Mouse (Mus musculus): ENCODE measurements around the gene Alg12. TPM values are rescaled to one million over a fixed set of nuclear protein-coding genes. Genes with fewer than 3 reads are reported as not detected.
A peak's percentile ranks its signal among the peaks of the same experiment; 100 is the strongest.

Gene Alg12
- total RNA-seq, 2 experiments from 2014 or later: 10.1 to 13.3 TPM

DNA sequence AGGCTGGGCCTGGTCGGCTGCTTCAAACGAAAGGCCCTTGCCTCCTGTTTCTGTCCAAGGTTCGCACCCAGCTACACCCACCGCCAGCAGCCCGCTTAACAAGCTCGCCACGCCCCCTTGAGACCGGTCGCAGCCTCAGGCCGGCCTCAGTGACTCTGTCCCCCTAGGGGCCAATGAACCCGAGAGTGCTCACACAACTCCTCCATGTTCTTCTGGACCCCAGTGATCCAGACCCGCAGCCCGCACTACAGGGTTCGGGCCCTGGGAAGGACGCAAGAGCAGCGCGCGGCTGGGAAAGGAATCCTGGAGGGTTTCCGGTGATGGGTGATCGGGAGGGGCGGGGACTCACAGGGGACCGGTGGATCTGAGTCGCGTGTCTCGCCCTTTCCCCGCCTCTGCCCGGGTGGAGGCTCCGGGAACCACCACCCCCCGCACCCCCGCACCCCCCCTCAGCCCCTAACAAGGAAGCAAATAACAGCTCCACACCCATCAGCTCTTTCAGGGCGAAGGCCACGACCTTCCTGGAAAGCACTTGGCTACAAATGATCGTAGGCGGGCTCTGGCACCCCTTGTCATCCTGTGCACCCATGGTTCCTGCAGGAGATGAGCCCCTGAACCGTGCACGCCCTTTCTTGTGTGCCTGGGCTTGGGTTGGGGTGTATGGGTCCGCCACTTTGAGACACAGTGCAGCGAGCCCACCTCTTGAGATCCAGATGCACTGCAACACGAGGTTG lies 18.2 kb upstream of the Alg12 start:
- Histone ChIP-seq H3K27ac (peak overlapping the region; percentile 76), H3K4me3 (peak overlapping the region; percentile 66)
- TF ChIP-seq CTCF (conservative IDR thresholded peaks at IDR 0.05): peak; percentile 51
- DNase-seq (ENCODE audit: low spot score in 2 of 2): peak; percentile 60 to 63

DNA sequence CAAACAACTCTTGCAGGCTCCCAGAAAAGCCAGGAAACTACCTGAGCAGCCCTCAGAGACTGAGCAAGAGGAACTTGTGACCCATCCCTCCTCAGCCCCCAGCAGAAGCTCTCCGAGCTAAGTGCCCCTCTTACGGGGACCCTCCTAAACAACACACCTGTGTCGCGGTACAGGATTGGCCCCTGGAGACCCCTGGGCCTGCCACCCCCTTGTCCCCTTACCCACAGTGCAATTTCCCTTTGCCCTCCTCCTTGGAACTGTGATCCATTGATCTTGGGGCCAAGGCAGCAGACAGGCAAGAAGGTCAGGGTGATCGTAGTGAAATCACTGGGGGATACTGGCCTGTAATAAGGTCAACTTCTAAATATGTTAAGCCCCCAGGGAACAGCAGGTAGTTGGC lies 17.5 kb upstream of the Alg12 start:
- H3K4me3 ChIP-seq: no peak overlapping the region
- TF ChIP-seq CTCF (conservative IDR thresholded peaks at IDR 0.05): no peak
- H3K27ac ChIP-seq: no peak overlapping the region
- no peak for DNase-seq (ENCODE audit: low spot score in 2 of 2)

DNA sequence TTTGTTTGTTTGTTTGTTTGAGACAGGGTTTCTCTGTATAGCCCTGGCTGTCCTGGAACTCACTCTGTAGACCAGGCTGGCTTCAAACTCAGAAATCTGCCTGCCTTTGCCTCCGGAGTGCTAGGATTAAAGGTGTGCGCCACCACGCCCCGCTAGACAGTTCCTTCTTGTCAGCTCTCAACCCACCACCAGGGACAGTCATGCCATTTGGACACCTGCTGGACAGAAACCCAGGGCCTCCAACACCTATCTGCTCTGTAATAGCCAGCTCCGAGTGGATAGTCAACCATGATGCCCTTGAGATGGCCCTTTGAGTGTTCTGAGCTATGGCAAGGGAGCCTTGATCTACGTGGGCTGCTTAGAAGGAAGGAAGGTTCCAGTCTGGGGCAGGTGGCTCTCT lies 16.9 kb upstream of the Alg12 start:
- DNase-seq (ENCODE audit: low spot score in 2 of 2): no peak
- Histone ChIP-seq H3K27ac (no peak overlapping the region), H3K4me3 (no peak overlapping the region)
- peak; percentile 40 for TF ChIP-seq CTCF (conservative IDR thresholded peaks at IDR 0.05)

DNA sequence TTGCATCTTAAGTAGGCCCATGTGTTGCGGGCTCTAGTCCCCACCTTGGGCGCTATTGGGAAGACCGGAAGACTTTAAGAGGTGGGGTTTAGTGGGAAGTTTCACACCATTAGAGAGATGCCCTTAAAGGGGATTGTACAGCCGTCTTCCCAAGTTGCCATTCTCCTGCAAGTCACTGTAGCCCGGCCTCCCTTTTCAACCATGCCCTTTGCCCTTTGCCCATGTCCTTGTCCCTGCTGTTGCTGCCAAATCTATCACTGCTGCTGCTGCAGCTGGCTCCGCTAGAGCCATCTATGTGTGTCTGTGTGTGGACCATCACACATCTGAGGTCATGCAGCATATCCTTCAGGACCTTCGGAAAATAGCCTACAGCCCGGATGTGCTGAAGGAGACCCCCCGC lies 13.4 kb upstream of the Alg12 start:
- no peak for DNase-seq (ENCODE audit: low spot score in 2 of 2)
- Histone ChIP-seq H3K4me3 (no peak overlapping the region), H3K27ac (no peak overlapping the region)
- no peak for TF ChIP-seq CTCF (conservative IDR thresholded peaks at IDR 0.05)

DNA sequence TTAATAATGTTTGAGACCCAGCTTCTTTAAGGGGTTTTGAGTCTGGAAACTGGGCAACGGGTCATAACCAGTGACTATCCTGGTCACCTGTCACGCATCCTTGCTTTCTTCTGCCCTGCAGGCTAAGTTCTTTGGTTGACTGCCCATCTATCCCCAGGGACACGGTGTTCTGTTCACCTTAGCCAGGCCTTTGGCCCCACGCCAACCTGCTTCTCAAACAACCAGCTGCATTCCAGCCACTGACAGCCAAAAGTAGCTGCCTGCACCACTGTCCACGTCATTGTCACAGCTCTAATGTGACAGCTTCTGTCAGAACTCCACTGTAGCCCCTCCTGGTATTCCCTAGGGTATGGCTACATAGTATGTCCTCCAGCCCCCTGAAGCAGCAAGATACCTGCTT lies 12.4 kb upstream of the Alg12 start:
- Histone ChIP-seq H3K4me3 (no peak overlapping the region), H3K27ac (no peak overlapping the region)
- no peak for TF ChIP-seq CTCF (conservative IDR thresholded peaks at IDR 0.05)
- DNase-seq (ENCODE audit: low spot score in 2 of 2): no peak

DNA sequence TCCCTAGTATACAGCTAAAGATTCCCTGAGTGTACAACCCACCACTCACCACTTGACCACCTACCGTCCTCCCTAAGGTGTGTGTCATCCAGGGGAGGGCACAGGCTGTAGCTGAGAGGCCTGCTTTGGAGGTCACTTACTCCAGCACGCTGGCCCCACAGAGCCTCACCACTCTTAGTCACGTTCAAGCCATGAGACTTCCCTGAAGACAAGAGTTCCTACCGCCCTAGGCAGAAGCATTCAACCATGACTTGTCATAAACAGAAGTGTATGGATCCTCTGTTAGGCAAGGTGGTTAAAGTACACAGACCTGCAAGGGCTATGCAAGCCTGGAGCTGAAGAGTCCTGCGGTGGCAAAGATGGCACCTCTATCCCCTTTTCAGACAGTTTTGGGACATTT lies 11.6 kb upstream of the Alg12 start:
- no peak for DNase-seq (ENCODE audit: low spot score in 2 of 2)
- no peak for TF ChIP-seq CTCF (conservative IDR thresholded peaks at IDR 0.05)
- no peak overlapping the region for H3K27ac ChIP-seq
- no peak overlapping the region for H3K4me3 ChIP-seq

DNA sequence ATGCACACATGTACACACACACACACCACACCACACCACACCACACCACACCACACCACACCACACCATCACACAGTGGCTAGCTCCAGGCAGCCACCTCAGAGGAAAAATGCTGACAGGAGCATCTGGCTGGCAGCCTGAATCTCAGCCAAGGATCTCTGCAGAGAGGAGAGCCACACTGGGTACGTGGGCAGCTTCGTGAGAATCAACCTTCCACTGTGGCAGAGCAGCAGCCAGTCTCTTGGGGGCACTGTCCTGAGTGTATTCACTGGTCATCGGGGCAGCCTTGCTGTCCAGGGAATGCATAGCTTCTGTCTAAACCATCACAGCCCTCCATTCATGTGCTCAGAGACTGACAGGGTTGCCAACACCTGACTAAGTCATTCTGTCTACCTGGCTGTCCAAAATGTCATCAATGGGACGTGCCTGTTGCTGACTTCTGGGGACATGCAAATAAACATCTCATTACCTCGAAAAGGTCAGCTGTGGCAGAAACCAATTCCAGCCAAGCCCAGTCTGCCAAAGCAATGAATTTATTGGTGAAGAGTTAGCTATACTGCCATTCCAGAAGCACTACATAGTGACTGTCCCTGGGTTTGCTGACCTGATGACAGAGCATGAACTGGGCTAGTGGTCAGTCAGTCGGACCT lies 10.8 kb upstream of the Alg12 start:
- peak; percentile 32 for TF ChIP-seq CTCF (conservative IDR thresholded peaks at IDR 0.05)
- DNase-seq (ENCODE audit: low spot score in 2 of 2): no peak
- H3K27ac ChIP-seq: no peak overlapping the region
- no peak overlapping the region for H3K4me3 ChIP-seq

DNA sequence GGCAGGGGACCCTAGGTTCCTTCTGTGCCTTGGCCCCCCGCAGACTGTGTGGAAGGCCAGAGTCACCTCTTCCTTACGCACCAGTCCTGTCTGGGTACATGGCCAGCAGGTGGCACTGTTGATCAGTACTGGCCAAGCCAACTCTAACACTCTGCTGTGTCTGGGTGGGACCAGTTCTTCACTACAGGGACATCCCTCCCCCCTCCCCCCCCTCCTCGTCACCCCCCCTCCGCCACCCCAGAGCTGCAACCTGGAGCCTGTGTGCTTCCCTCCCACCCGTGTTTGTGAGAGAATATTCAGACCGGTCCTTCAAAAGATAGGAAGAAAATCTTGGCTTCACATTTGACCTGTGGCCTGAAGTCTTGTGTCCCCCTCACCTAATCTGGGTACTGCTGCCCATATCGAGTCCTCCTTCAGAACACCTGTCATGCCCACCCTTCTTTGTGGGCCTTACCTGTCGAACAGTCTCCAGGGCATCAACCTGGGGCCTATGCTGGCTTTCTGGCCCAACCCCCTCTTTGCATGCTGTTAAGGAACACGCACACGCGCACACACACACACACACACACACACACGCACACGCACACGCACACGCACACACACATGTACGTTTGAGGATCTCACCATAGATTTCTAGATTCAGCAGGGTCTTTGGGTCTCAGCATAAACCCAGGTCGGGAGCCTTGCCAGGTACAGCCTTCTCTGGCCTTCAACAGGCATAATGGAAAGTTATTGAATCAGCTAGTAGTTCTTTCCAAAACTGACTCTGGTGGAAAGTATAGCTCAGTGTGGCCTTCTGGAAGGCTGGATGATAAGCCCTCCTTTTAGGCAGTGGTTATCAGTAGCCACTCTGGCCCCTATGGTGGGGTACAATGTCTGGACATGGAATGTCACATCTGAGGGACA lies 9.9 kb upstream of the Alg12 start:
- TF ChIP-seq CTCF (conservative IDR thresholded peaks at IDR 0.05): peak; percentile 70
- Histone ChIP-seq H3K27ac (no peak overlapping the region), H3K4me3 (no peak overlapping the region)
- DNase-seq (ENCODE audit: low spot score in 2 of 2): peak; percentile 82 to 90

DNA sequence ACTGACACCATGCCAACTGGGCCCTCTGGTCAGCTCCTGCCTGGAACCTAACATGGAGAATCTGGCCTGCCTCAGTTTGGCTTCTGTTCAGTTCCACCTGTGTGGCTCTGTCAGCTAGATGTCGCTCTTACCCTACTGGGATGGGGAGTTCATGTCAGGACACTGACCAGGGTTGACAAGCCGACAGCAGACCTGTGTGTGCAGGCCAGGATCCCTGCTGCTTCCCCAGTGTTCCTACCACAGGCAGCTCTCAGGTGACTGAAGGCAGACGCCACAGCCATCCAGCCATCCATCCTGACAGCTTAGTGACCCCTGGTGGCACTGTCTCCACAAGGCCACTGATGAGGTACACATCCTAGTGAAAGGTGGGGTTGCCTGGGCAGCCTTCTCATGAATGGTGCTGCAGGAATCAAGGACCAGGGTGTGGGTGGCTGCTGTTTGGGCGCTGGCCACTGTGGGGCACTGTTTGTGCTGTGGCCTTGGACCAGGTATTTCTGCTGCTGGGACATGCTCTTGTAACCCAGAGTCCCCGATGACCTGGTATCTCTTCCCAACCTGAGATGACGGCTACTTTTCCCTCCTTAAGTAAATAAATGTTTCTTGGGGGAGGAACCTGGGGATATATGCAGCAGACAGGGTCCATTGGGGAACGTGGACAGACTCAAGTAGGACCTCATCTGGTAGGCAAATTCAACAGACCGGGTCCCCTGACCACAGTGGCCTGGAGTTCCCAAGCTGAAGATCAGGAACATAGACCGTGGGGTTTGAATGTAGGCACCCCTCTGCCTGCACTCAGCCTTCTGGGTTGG lies 9.1 kb upstream of the Alg12 start:
- Histone ChIP-seq H3K4me3 (no peak overlapping the region), H3K27ac (no peak overlapping the region)
- TF ChIP-seq CTCF (conservative IDR thresholded peaks at IDR 0.05): peak; percentile 53
- DNase-seq (ENCODE audit: low spot score in 2 of 2): peak in 1 of 2 experiments; percentile 47

DNA sequence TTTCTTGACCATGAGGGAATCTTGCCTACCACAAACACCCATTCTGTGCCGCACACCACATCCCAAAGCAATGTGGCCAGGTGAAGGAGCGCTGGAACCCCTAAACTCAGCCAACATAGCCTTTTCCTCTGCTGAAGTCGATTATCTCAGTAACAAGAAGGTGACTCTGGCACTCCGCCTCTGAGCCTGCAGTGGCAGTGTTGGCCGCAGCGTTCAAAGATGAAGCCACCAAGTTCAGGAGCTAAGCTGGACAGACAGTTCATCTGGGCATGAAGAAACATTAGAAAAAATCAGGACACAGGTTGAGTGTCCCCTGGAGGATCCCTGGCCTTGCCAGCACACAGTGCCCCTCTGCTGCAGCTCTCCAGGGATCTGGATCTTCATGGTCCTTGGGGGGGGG lies 8.3 kb upstream of the Alg12 start:
- Histone ChIP-seq H3K27ac (no peak overlapping the region), H3K4me3 (no peak overlapping the region)
- DNase-seq (ENCODE audit: low spot score in 2 of 2): no peak
- TF ChIP-seq CTCF (conservative IDR thresholded peaks at IDR 0.05): no peak

DNA sequence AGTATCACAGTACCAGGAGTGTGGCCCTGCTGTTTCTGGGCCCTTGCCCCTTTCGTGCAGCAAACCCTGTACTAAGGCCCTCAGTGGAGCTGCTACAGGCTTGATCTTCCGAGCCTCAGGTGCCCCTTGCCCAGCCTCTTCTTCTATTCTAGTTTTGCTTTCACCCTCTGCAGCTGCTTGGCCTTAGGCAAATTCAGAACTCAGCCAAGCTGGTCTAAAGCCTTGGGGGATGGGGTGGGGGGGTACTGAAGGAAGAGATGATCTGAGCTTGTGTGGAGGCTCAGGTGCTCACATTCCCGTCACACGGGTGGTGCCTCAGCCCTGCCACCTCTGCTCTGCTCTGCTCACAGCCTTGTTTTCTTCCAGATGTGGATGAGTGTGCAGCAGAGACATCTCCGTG lies 4.3 kb upstream of the Alg12 start:
- no peak overlapping the region for H3K27ac ChIP-seq
- no peak for DNase-seq (ENCODE audit: low spot score in 2 of 2)
- H3K4me3 ChIP-seq: no peak overlapping the region
- no peak for TF ChIP-seq CTCF (conservative IDR thresholded peaks at IDR 0.05)

DNA sequence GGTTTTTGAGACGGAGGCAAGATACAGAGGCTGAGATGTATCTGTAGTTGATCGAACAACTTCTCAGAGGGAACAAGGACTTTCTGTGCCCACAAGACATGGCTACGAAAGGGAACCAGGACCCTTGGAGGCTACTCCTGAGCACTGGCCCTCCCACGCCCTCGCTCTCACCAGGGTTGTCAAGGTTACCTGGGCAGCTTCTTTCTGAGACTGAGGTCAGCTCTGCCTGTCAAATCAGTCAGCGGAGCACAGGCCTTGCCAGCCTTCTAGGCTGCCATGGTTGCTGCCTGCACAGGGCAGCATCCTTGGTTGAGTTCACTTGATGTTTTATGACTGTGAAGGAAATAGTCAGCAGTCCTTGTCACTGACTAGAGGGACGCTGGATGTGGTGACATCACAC lies 3.4 kb upstream of the Alg12 start:
- no peak for TF ChIP-seq CTCF (conservative IDR thresholded peaks at IDR 0.05)
- Histone ChIP-seq H3K27ac (no peak overlapping the region), H3K4me3 (no peak overlapping the region)
- no peak for DNase-seq (ENCODE audit: low spot score in 2 of 2)
